Mouse (Mus musculus): ENCODE measurements around the gene Defb22. TPM values are rescaled to one million over a fixed set of nuclear protein-coding genes. Genes with fewer than 3 reads are reported as not detected.
A peak's percentile ranks its signal among the peaks of the same experiment; 100 is the strongest.

The Defb22 gene
- total RNA-seq, 2 experiments from 2014 or later, result not detected

DNA sequence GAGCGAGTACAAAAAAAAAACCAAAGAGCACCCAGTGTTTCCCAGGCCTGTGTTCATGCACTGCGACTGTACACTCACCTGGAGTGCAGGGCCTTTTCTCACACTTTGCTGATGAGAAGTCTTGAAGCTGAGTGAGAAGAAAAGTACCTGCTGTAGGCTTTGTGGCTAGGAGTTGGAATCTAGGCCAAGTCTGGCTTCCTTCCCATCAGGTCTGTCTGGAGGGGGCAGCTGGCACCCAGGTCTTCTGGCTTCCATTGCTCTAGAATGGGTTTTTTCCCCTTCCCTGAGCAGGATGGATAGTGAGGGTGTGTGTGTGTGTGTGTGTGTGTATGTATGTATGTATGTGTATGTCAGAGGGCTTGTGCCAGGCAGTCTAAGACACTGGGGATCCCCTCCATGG, 50.1 kb downstream of the Defb22 start:
- DNase-seq, result no peak

DNA sequence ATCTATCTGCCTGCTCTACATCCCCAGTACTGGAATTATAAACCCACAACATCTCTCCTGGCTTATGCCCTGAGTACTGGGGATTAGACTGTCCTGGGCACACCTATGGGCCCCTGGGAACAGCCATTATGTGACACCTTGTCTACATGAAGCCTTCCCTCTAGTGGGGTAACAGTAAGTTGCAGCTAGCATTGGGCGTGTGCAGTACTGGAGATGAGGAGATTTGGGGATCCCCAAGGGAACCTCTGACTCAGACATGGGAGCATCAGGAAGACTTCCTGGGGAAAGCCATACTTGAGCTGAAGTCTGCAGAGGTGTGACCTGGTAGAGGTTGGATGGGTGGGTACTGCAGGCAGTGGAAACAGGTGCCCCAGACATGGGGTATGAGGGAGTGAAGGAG, 51.0 kb downstream of the Defb22 start:
- DNase-seq, result no peak

DNA sequence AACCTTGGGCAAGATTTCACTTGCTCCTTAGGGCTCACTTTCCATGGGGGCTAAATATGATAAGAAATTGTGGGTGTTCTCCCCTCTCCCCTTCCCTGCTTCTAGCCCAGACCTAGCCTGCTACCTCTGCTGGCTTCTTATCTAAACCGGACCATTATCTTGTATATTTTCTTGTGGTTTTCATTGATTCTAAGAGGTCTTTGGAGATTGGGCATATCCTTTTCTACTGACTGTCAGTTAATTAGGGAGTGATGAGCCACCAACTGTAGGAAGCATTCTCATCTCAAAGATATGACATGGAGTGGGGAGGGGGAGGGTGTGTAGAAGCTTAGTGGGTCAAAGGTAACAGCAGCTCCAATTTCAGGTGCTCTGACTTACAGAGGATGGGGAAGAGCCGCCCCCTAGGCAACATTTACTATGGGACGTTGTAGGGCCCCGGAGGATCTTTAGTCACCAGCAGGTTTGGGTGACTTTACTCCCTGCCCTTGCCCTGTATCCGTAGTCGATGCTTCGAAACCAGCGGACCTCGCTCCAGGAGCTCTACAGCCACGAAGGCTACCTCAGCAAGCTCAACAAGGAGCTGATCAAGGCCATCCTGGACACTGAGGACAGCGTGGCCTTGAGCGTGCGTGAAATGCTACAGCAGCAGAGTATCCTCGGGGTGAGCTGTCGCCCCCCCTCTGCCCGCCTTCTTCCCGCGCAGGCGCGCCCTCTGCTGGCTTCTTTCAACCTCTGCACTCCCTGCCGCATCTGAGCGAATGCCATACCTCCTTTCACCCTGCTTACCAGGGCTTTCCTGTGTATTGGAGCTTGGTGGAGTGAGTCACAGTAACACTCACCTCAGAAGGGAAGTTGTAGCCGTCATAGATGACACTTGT, 52.7 kb downstream of the Defb22 start:
- peak; percentile 91 for DNase-seq

DNA sequence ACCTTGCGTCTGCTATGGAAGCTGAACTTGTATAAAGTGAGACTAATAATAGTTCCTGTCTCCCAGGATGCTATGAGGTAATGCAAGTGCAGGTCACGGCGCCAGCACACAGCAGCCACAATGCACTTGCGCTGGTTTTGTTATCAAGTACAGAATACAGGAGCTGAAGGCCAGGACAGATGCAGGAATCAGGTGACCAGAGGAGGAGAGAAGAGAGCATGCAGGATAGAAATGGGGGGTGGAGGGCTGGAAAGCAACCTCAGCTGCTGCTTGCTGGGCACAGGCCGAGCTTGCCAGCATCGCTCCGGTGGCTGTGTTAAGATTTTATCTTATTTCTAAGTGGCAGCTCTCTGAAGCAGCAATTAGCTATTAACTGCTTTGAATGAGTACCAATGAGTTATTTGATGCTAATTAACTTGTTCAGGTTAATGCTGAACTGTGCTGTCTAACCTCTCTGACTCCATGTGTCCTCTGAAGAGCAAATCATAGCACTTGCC, 53.5 kb downstream of the Defb22 start:
- DNase-seq, result no peak

Other genes with a start within 250 kb of the Defb22 start
- gene Tbc1d20, start 196.3 kb downstream of the Defb22 start, total RNA-seq (2021), result 10 to 100 TPM; 36.9 to 41.9 TPM
- 10 to 100 TPM; 40.7 to 48.6 TPM for gene Rbck1, start 157.5 kb downstream of the Defb22 start, total RNA-seq (2021)
- 1 to 10 TPM; 1.3 to 1.5 TPM for gene Trib3, start 146.1 kb downstream of the Defb22 start, total RNA-seq (2021)
- gene Nrsn2, start 113.5 kb downstream of the Defb22 start, total RNA-seq (2021), result under 1 TPM in 1 of 2 experiments, not detected in 1; 0.18 TPM
- 1 to 10 TPM; 6.7 to 9.4 TPM for gene Sox12, start 92.1 kb downstream of the Defb22 start, total RNA-seq (2021)
- 1 to 10 TPM; 4.7 to 5.6 TPM for gene Zcchc3, start 75.1 kb downstream of the Defb22 start, total RNA-seq (2021)
- gene 6820408C15Rik, start 74.6 kb downstream of the Defb22 start, total RNA-seq (2021), result not detected
- gene Defb23, start 25.5 kb downstream of the Defb22 start, total RNA-seq (2021), result not detected
- gene Defb20, start 13.1 kb downstream of the Defb22 start, total RNA-seq (2021), result not detected
- not detected for gene Defb26, start 21.6 kb upstream of the Defb22 start, total RNA-seq (2021)
- gene Defb28, start 28.1 kb upstream of the Defb22 start, total RNA-seq (2021), result not detected
- gene Defb29, start 50.0 kb upstream of the Defb22 start, total RNA-seq (2021), result not detected
- gene Gm17416, start 79.2 kb upstream of the Defb22 start, total RNA-seq (2021), result not detected
- not detected for gene Defb21, start 82.6 kb upstream of the Defb22 start, total RNA-seq (2021)
- gene Defb19, start 90.2 kb upstream of the Defb22 start, total RNA-seq (2021), result not detected
- not detected for gene Defb45, start 109.3 kb upstream of the Defb22 start, total RNA-seq (2021)
- gene Defb36, start 114.2 kb upstream of the Defb22 start, total RNA-seq (2021), result not detected
- gene Defb25, start 132.9 kb upstream of the Defb22 start, total RNA-seq (2021), result 1 to 10 TPM; 1.5 to 1.6 TPM
- 10 to 100 TPM in 1 of 2 experiments, 1 to 10 TPM in 1; 9.1 to 11.5 TPM for gene Rem1, start 136.8 kb upstream of the Defb22 start, total RNA-seq (2021)
- gene H13, start 179.3 kb upstream of the Defb22 start, total RNA-seq (2021), result 10 to 100 TPM; 56.0 to 61.1 TPM
- 10 to 100 TPM; 12.5 to 19.3 TPM for gene Mcts2, start 196.9 kb upstream of the Defb22 start, total RNA-seq (2021)
- 10 to 100 TPM; 17.6 to 21.1 TPM for gene Id1, start 246.1 kb upstream of the Defb22 start, total RNA-seq (2021)

All from gastrocnemius, postnatal 10 days (tissue).